Mouse (Mus musculus): ENCODE results near the gene Dnajc5.

Gene Dnajc5

DNA sequence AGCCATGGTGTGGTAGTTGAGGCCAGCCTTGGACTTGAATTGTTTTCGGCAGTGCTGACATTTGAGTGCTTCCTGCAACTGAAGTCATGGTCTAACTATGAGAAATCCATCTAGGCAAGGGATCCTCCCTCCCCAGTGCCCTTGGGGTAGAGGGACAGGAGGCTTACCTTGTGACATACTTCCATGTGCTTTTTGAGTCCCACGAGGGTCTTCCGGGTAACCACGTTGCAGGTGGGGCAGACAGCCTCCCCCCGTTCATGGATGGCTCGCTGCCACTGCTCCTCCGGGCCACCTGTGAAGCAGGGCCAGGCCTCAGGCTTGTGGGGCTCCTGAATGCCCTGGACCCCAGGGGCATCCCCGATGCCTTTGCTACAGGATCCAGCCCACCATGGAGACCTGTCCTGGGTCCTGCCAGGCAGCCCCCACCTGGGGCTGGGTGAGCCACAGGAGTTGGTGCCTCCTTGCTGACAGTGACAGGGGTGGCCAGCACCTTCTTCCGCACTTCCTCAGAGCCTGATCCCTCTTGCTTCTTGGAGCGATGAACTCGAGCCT is 68.0 kb downstream of the Dnajc5 start:
- in situ Hi-C loops (cut with MseI, MboI) = no loop called here

DNA sequence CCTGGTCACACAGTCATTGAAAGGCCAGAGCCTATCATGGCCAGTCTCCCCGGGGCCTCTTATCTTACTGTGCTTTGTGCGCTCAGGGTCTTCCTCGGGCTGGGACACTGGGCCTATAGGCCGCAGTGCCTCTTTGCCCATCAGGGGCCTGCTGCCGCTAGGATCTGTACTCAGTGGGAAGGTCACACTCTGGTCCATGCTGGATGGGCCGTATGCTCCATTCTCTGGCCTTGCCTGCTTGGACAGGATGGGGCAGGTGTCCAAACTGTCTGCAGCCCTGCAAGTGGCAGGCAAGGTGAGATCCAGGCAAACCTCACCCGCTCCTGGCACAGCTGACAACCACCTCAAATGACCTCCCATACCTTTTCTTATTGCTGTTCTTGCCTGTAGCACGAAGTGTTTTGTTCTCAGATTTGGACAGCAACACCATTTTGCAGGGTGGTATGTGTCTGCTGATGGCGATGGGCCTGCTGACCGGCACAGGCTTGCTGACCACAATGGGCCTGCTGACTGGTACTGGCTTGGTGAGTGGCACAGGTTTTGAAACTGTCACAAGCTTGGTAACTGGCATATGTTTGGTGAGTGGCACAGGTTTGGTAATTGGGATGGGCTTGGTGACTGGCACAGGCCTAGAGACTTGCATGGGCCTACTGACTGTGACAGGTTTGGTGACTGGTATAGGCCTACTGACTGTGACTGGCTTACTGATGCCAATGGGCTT is 68.9 kb downstream of the Dnajc5 start:
- in situ Hi-C loops (cut with MseI, MboI) = no loop called here

DNA sequence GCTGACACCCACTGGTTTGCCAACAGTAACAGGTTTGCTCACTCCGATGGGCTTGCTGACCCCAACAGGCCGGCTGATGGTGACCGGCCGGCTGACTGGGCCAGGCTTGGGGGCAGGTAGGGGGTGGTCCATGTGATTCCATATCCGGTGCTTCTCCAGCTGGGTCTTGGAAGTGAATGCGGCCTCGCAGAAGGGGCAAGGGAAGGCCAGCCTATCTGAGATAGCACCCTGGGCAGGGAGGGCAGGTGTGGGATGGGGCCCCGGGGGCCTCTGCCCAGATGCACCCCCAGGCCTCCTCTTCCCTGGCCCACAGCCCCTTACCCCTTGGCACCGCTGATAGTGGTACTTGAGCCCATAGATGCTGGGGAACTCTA is 69.4 kb downstream of the Dnajc5 start:
- in situ Hi-C loops (cut with MseI, MboI) = no loop called here

DNA sequence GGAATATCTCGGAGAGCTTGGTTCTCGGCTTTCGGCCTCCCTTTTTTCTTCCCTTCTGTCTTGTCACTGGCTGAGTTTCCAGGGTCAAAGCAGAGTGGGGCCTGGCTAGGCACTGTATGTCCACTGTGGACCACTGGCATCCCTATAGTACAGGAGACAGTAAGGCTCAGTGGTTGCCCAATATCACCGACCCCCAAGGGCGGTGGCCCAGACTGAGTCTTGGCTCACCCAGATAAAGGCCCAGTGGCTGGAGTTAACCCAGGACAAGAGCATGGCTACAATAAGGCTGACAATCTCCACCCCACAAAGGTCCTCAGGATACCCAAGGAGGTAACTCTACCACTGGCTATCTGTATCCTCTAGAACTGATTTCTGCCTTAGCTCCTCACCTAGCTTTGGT is 70.2 kb downstream of the Dnajc5 start:
- in situ Hi-C loops (cut with MseI, MboI) = no loop called here

DNA sequence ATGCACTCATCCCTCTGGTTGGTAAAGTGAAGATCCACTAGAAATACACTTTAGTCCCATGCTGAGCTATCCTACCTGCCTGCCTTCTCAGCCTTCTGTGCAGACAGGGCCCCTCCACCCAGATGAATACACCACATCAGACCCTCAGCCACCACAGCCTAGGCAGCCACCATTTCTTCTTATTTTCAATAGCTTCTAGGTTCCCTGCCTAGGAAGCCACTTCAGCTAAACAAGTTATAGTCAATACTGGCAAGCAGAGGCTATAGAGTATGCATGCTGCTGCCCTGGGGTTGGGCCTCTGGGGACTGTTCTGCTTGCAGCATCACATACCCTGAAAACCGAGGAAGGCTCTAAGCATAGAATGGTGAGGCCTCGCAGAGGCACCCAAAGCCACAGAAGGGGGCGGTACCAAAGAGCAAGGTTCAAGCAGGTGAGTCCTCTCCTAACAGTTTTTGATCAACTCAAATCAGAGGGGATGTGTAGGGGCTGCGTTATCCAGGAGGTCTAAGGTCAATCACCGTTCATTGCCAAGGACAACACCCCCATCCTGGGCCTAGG is 71.3 kb downstream of the Dnajc5 start, which contains the start of gene Prpf6:
Gene Prpf6 (plus strand): TSS at position 341 of the 558 bp plus-strand sequence.
- in situ Hi-C loops (cut with MseI, MboI) = no loop called here

DNA sequence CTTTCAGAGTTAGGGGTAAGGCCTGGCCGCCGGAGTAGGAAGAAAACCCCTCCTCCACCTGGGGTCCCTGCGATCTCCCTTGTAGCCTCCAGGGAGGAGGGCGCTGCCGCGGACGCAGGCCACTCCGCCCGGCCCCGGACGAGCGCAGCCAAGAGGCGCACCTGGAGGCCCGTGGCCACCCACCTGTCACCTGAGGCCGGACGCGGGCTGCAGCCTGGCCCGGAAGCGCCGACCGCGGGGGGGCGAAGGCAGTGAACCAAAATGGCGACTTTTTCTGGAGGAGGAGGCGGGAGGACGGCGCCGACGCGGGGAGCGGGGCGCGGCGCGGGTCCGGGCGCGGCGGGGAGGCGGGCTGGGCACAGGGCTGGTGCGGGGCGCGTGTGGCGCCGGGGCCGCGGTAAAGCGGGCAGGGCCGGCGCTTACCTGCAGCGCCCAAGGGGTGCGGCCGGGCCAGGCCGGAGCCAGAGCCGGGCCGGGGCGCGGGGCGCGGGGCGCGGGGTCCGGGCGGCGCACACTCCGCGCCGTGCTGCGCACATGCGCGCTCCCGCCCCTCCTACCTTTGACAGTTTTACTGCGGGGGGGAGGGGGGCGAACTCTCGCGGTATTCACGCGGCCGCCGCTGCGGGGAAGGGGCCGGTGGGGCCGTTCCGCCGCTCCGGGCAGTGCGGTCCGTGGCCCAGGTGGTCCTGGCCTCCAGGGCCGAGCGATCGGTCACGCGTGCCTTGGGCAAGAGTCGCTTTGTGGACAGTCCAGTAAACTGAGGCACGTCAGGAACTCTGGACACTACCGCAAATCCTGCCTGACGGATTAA is 72.2 kb downstream of the Dnajc5 start, which contains the start of gene Zfp512b:
Gene Zfp512b (minus strand): TSS at position 573 of the 811 bp plus-strand sequence.
- in situ Hi-C loops (cut with MseI, MboI) = no loop called here

DNA sequence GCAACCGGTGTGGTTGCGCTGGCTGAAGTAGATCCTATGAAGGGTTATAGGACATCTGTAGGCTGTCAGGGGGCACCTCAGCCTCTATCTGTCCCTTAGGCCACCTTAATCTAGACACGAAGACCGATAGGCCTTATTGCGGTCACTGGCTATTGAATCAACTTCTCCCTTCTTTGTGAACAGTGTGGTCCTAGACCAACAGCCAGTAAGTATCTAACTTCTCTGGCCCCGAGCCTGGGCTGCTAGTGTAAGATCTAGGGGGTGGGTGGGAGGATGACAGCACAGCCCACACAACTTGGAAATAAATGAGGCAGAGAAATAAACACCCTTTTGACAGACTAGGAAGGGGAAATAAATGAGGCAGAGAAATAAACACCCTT is 72.7 kb downstream of the Dnajc5 start:
- in situ Hi-C loops (cut with MseI, MboI) = no loop called here

DNA sequence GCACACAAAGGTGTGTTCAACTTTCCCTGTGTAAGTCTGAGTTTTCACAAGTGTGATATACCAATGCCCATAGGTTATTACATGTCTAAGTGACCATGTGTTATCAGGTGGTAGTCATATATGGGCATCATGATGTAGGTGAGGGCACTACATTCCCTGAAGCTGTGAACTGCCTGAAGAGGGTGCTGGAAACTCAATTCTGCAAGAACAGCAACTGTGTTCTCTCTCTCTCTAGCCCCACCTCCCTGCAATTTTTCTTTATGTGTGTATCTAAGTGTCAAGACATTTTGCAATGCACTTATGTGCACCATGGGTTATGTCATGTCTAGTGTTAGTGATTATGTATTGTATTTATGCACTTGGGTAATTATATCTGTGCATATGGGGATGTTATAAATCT is 73.7 kb downstream of the Dnajc5 start:
- in situ Hi-C loops (cut with MseI, MboI) = no loop called here

DNA sequence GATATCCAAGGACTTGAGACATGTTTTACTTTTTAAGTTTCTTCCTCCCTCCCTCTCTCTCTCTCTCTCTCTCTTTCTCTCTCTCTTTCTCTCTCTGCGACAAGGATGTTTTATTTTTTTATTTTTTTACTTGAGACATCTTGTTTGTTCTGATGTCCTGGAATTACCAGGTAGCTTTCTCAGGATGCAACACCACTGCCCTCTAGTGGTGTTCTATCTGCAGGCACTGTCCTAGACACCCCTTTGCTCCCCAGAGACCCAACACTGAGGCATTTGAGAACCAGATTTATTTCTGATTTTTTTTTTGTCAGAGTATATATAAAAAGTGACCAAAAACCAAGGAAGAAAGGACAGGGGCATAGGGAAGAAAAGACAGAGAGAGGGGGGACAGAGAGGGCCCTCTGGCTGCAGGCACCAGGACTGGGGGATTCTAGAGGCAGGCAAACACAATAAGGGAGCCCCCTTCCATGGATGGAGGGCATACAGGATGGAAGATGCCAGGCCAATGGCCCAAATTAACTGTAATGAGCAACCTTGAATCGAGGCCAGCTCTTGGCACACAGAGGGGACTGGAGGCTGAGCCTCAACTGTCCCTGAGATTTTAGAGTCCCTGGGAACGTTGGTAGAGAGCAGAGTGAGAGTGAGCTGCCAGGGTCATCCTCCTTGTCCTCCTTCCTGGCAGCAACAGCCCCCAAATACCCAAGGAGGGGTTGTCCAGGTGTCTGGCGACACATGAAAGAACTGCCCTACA is 74.8 kb downstream of the Dnajc5 start:
- in situ Hi-C loops (cut with MseI, MboI) = no loop called here

DNA sequence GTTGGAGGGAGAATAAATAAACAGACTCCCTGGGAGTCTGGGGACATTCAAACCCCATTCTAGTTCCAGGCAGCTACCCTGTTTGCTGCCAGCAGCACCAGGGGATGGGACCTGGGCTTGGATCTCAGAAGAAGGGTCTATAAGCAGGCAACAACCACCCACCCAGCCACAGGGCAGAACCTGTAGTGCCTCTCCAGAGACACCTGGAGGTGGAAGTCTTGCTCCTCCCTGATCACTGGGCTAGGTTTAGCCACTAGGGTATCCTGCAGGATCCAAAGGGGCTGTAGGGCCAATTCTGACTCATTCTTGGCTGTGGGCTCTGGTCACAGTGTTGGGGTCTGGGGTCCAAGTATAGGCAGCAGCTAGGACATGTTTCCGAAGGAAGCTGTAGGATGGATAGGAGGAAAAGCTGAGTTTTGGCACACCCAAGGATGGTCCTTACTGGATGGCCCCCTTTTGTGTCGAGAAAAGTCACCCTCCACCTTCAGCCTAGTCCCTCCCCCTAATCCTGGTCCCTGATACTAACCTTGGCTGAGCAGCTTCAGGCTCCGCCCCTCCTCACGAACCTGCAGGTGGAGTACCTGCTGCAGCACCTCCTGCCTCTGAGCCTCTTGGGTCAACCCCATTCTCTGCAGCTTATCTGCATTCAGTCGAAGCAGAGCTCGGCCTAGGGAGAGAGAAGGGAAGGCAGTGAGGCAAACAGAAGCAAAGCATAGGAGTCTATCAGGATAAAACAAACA is 76.1 kb downstream of the Dnajc5 start:
- in situ Hi-C loops (cut with MseI, MboI) = no loop called here

DNA sequence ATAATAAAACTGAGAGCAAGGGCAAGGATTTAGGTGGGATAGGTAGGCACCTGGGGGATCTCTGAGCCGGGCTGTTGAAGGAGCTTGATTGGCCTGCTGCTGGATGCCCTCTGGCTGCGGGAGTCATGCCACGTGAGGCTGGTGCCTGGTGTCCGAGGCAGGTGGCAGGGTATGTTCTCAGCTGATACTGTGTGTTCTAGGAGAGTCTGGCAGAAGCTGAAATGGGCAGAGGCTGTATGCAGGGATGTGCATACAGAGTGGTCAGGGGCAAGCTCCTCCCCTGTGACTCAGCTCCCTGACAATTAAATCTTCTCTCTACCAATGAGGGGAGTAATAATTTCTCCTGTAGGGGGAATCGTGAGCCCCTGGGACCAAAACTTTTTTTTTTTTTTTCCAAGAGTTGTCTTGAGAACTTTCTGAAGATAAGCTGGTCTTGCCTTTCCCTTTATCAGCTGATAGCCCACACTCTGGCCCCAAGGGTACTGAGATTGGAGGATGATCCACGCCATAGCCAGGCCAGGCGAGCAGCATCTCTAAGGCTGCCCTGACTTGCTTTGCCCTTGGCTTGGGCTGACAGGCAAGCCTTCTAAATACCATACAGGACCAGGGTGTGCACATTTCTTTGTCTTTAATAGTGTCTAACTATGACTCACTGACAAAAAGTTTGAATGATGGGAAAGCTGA is 77.2 kb downstream of the Dnajc5 start:
- in situ Hi-C loops (cut with MseI, MboI) = no loop called here

DNA sequence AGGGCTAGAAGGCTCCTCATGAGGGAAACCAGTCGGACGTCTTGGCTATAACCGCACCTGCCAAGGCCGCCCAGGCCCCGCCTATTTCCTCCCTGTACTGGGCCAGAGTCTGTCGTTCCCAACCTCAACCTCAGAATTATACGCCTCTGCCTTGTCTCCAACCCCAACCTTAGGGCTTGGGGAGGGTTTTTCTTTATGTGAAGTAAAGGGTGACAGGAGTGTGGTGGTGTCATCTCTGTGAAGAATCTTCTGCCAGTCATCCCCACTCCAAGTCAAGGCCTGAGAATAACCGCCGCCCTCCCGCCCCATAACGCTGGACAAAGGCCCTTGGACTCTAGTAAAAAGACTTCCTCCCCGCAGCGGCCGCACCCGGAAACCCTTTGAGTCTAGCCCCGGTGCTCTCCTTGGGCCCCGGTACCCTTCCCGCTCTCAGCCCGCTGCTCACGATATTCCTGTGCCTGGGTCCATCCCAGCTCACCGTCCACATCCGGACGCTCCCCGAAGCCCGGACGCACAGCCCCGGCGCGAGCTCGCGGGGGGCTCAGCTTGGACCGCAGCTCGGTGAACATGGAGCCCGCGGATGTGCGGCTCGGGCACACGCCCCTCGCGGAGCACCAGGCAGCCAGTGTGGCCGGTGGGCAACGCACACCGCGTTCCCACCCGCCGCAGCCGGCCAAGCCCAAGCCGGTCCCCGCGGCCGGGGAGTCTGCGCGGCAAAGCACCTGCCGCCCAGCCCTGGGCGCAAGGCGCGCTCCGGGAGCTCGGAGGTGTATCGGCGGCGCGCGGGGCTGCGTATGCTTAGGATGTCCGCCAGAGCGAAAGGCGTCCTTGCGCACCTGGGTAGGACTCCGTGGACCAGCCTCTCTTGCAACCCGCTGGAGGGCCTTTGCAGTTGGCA is 78.4 kb downstream of the Dnajc5 start, which contains the start of gene Samd10:
Gene Samd10 (minus strand): TSS at position 759 of the 898 bp plus-strand sequence.
- in situ Hi-C loops (cut with MseI, MboI) = no loop called here

DNA sequence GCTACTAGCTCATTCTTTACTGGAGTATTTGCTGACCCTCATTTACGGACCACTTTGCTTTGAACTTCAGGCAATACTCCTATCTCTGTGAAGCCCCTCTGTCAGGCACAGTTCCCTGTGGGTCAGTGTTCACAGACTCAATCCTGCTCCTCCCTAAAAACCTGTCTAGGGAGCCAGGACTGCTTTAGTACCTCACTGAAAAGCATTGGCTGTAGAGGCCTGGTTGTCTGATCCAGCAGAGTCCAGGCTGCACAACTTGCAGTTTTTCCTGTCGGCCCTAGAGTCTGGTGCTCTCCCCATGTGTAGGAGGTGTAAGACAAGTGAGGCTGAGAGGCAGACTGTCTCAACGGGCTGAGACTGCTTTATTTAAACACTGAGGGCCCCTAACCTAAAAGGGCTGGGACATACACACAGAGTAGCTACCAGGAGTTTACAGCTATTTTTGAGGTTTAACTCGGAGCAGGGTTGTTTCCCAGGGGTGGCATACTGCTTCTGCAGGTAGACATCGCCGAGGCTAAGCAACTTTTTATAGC is 80.0 kb downstream of the Dnajc5 start:
- in situ Hi-C loops (cut with MseI, MboI) = no loop called here

DNA sequence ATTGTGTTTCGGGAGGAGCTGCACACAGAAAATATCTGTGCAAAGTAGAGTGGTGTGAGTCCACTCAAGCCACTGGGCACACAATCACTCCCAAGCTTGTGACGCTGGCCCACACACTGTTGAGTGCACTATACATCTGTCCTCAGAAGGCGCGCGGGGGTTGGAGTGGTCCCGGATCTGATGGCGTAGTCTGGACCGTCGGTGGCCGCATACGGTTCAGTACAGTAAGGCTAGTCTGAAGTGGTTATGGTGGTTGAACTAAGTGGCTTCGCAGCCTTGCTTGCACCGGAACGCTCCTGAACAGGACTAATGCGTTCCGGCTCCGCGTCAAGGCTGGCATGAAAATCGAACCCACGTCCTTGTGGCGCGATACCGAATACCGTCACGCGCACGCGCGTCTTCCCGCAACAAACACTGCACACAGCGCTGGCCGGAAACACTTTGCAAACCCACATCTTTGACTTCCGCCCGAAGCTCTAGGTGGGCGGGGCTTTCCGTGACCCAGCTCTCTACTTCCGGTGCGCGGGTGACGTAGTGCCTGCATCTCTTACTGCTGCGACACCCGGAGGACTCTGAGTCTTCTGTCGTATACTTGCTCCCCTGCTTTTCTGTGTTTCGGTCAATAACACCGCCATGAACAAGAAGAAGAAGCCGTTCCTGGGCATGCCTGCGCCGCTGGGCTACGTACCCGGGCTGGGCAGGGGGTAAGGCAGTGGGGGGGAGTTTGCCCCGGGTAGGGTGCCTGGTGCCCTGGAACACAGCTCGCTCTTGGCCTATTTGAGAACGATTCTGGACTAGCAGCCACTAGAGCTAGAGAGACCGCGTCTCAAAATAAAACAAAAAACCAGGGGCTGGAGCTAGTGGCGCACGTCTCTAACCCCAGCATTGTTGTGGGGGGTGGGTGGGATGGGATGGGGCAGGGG is 80.8 kb downstream of the Dnajc5 start:
- in situ Hi-C loops (cut with MseI, MboI) = no loop called here

DNA sequence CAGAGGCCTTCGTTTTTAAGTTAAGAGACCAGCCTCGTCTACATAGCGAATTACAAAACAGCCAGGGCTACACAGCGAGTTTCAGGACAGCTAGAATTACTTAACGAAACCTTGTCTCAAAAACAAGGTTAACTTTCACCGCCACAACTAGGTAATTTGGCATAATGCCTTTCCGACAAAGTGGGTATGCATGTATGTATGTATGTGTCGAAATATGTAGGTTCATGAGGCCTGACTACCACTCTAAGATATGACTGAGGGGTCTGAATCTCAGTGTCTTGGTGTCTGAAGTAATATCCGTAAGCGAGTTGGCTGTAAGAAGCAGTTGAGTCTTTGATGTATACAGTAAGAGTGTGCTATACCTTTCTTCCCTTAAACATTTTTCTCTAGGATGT is 81.5 kb downstream of the Dnajc5 start:
- in situ Hi-C loops (cut with MseI, MboI) = no loop called here

DNA sequence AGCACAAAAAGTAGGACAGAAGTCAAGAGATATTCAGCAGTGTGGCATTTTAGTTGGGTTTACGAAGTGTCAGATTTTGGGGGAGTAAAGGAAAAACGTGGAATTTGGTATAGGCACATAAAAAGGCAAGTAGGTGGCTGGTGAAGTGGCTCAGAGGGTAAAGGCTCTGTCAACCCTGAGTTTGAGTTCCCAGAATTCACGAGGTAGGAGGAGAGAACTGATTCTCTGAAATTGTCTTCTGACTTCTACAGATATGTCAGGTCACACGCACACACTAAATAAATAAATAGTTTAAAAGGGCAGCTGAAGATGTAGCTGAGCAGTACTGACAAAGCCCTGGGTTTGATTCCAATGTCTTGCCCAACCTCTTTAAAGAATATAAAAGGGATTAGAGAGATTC is 82.1 kb downstream of the Dnajc5 start:
- in situ Hi-C loops (cut with MseI, MboI) = no loop called here

Measured in mouse trophoblast stem cell (cell line).